Mouse (Mus musculus): ENCODE measurements around the gene Pspc1.
A peak's percentile ranks its signal among the peaks of the same experiment; 100 is the strongest.
"Not testable (repeated sequence)": the region's sequence is repeated elsewhere in the genome, so short reads cannot be mapped to it uniquely, and the experiment has no call there.

The Pspc1 gene

GRCm38 (mm10) chr14:56778200-56778932, at the start of gene Pspc1:
TSS of gene Pspc1 (minus strand) at chr14:56778316.
- TF ChIP-seq GATA4 (IDR thresholded peaks at IDR 0.05; ENCODE audit: insufficient replicate concordance, low read length) = no peak

- no peak for TF ChIP-seq GATA4 (IDR thresholded peaks at IDR 0.05; ENCODE audit: insufficient replicate concordance, low read length)
Measured at GRCm38 (mm10) chr14:56824562-56824961, 46.4 kb upstream of the Pspc1 start.

DNA sequence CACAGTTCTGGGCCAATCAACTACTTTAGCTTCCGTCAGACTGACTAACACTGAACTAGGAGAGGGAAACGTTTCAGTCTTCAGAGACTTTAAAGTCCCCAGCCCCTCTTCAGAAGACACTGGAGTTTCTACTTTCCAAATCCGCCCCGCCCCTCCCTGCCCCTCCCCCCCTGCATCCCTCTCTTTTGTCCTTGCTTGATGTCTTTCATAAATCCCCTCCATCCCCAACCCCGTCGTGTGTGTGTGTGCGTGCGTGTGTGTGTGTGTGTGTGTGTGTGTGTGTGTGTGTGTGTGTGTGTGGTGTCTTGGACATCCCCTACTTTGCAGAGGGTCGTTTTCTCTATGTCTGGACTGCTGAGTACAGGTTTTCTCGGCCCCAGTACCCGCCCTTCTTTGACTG, 39.5 kb upstream of the Pspc1 start:
- no peak for TF ChIP-seq GATA4 (IDR thresholded peaks at IDR 0.05; ENCODE audit: insufficient replicate concordance, low read length)

GRCm38 (mm10) chr14:56817131-56817530, 39.0 kb upstream of the Pspc1 start:
- TF ChIP-seq GATA4 (IDR thresholded peaks at IDR 0.05; ENCODE audit: insufficient replicate concordance, low read length) = no peak

DNA sequence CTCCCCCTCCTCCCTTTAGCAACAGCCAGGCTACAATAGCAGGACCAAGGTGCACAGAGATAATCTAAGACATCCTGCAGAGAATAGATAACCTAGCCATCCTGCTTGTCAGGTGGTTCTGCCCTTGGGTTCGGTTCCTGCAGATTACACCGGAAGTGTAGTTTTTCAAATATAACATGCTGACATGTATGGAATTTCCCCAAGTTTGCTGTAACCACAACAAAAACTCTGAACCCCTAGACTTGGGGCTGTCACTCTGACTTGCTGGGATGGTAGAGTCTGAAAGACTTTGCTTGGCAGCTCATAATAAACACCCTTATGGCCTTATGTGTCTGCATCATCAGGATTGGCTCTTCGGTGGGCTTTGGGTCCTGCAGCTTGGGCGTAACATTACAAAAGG, 38.4 kb upstream of the Pspc1 start:
- no peak for TF ChIP-seq GATA4 (IDR thresholded peaks at IDR 0.05; ENCODE audit: insufficient replicate concordance, low read length)

DNA sequence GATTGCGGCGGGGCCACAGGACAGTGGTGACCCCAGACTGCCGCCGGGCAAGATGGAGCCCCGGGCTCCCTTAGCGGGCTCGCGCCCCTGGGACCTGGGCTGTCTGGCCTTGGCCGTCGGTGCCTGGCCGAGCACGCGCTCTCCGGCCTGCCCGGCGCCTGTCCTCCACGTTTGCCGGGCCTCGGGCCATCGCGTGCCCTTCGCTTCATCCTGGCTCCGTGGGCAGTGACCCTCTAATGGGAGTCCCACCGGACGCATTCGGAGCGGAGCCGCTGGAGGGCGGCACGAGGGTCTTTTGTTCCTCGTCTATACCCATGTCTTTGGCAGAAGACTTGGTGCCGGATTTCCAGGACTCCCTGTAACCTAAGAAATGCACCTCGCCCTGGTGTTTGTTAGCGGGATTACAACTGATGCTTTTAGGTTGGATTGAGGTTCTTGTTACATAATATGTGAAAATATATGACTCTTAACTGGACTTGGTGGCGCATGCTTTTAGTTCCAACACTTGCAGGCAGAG, 34.5 kb upstream of the Pspc1 start:
- TF ChIP-seq GATA4 (IDR thresholded peaks at IDR 0.05; ENCODE audit: insufficient replicate concordance, low read length) = no peak

GRCm38 (mm10) chr14:56811701-56812339, 33.7 kb upstream of the Pspc1 start, which contains the start of gene Zmym5:
TSS of gene Zmym5 (minus strand) at chr14:56811716.
- TF ChIP-seq GATA4 (IDR thresholded peaks at IDR 0.05; ENCODE audit: insufficient replicate concordance, low read length) = not testable (repeated sequence)

DNA sequence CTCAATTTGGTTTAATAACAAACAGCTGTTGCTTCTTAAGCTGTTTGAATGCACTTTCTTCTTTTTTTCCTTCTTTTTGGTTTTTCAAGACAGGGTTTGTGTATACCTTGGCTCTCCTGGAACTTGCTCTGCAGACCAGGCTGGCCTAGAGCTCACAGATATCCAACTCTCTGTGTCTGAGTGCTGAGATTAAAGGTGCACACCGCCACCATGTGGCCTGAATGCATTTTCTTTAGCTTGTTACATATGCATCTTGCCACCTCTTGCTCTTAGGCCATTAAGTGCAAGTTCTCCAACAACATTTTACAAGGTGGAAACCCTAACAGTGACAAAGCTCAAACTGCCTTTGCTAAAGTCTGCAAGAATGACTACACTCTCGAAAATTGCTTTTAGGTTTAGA, 15.1 kb upstream of the Pspc1 start:
- TF ChIP-seq GATA4 (IDR thresholded peaks at IDR 0.05; ENCODE audit: insufficient replicate concordance, low read length) = no peak

GRCm38 (mm10) chr14:56784575-56784974, 6.5 kb upstream of the Pspc1 start:
- TF ChIP-seq GATA4 (IDR thresholded peaks at IDR 0.05; ENCODE audit: insufficient replicate concordance, low read length) = no peak

DNA sequence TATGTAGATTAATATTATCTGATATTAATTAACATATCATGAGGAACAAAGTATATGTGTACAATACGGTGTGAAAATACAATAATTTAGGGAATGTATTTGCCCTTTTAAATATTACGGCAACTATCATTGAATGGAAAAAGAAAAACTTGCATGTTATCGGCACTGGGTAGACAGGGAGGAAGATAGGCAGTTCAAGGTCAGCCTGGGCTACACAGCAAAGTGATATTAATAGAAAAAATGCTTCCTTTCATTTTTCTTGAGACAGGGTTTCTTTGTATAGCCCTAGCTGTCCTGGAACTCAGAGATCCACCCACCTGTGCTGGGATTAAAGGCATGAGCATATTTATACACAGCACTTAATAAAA, 801 bp upstream of the Pspc1 start:
- TF ChIP-seq GATA4 (IDR thresholded peaks at IDR 0.05; ENCODE audit: insufficient replicate concordance, low read length) = no peak

- peak; percentile 49; the same call in 1 of the 2 replicates for TF ChIP-seq GATA4 (IDR thresholded peaks at IDR 0.05; ENCODE audit: insufficient replicate concordance, low read length)
Measured at GRCm38 (mm10) chr14:56777360-56778136, 568 bp downstream of the Pspc1 start.

DNA sequence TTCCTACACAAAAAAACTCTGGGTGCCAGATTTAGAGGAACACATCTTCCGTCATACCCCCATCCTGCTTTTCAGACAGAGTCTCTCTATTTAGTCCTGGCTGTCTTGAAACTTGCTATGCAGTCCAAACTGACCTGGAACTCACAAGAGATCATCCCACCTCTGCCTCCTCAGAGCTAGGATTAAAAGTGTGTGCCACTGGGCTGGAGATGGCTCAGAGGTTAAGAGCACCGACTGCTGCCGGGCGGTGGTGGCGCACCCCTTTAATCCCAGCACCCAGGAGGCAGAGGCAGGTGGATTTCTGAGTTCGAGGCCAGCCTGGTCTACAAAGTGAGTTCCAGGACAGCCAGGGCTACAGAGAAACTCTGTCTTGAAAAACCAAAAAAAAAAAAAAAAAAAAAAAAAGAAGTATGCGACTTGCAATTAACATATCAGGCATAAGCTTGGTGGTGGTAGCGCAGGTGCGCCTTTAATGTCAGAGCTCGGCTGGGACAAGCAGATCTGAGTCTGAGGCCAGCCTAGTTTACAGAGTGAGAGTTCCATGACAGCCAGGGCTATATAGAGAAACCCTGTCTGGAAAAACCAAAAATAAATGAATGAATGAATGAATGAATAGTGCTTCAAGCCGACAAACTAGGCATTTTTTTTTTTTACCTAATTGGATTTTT, 1.4 kb downstream of the Pspc1 start:
- no peak for TF ChIP-seq GATA4 (IDR thresholded peaks at IDR 0.05; ENCODE audit: insufficient replicate concordance, low read length)

GRCm38 (mm10) chr14:56775416-56775815, 2.7 kb downstream of the Pspc1 start:
- no peak for TF ChIP-seq GATA4 (IDR thresholded peaks at IDR 0.05; ENCODE audit: insufficient replicate concordance, low read length)

DNA sequence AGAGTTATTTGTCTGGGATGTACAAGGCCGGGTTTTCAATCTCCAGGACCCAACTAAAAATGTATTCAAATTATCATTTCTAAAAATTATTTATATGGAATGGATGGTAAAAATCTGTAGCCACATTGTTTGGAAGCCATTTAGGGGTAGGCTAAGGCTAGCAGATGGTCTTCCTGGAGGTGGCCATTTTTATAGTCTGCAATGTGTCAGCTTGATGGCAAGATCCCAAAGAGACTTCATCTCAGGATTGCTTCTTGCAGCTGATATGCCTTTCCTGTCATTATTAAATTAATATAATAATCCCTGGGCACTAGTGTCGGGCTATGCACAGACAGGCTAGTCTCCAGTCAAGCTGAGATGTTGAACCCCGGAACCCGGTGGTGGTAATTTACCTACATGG, 26.8 kb downstream of the Pspc1 start:
- no peak for TF ChIP-seq GATA4 (IDR thresholded peaks at IDR 0.05; ENCODE audit: insufficient replicate concordance, low read length)

GRCm38 (mm10) chr14:56740175-56740574, 37.9 kb downstream of the Pspc1 start:
- TF ChIP-seq GATA4 (IDR thresholded peaks at IDR 0.05; ENCODE audit: insufficient replicate concordance, low read length) = no peak
